Mouse (Mus musculus) limb, embryonic 14.5 days (tissue): Measurements from ENCODE around the gene Cadm4. TPM values are rescaled to one million over a fixed set of nuclear protein-coding genes. Genes with fewer than 3 reads are reported as not detected.
A peak's percentile ranks its signal among the peaks of the same experiment; 100 is the strongest.

ENCODE experiments used
- ATAC-seq: fragments of 200-750 bp; cut with Nextera tagmentation; 2 replicates; pipeline ENCODE4 v1.8.0; 2017; ENCODE audit warnings: low read depth, moderate number of reproducible peaks, moderate TSS enrichment; ENCODE audit not compliant: low FRiP score
- DNase-seq: peaks from one replicate; pipeline ENCODE4 v3.0.0-alpha.2; 2015; ENCODE audit warnings: low spot score
- H3K27ac ChIP-seq: fragments of 300-500 bp; sonication (generic); replicated peaks from 2 replicates; pipeline ENCODE4 v1.5.1; 2014; ENCODE audit warnings: low read depth, mild to moderate bottlenecking, low read length, moderate library complexity, mixed read lengths
- H3K27me3 ChIP-seq: fragments of 300-500 bp; sonication (generic); 2 replicates; pipeline ENCODE4 v1.6.1; 2014; ENCODE audit warnings: low read length, mixed read lengths; ENCODE audit not compliant: control insufficient read depth, insufficient read depth
- H3K36me3 ChIP-seq: fragments of 300-500 bp; sonication (generic); 2 replicates; pipeline ENCODE4 v1.6.1; 2014; ENCODE audit warnings: mild to moderate bottlenecking, low read length, moderate library complexity, mixed read lengths; ENCODE audit not compliant: control insufficient read depth, insufficient read depth
- H3K4me1 ChIP-seq: fragments of 300-500 bp; sonication (generic); 2 replicates; pipeline ENCODE4 v1.6.1; 2014; ENCODE audit warnings: antibody characterized with exemption, low read length, mixed read lengths; ENCODE audit not compliant: control insufficient read depth, insufficient read depth
- H3K4me2 ChIP-seq: fragments of 300-500 bp; sonication (generic); replicated peaks from 2 replicates; pipeline ENCODE4 v1.6.1; 2014; ENCODE audit warnings: low read depth, mild to moderate bottlenecking, low read length, moderate library complexity; ENCODE audit not compliant: severe bottlenecking
- H3K4me3 ChIP-seq: fragments of 300-500 bp; sonication (generic); replicated peaks from 2 replicates; pipeline ENCODE4 v1.5.1; 2014; ENCODE audit warnings: low read length
- H3K9ac ChIP-seq: fragments of 300-500 bp; sonication (generic); 2 replicates; pipeline ENCODE4 v1.6.1; 2014; ENCODE audit warnings: mild to moderate bottlenecking, low read depth, low read length, moderate library complexity; ENCODE audit not compliant: severe bottlenecking
- H3K9me3 ChIP-seq: fragments of 300-500 bp; sonication (generic); 2 replicates; pipeline ENCODE4 v1.6.1; 2016; ENCODE audit warnings: low read length; ENCODE audit not compliant: control insufficient read depth
- POLR2A ChIP-seq: fragments of 200-500 bp; IDR thresholded peaks from 2 replicates; pipeline ENCODE4 v1.8.0; 2012; ENCODE audit warnings: inconsistent platforms, mild to moderate bottlenecking, moderate library complexity, borderline replicate concordance; ENCODE audit not compliant: insufficient read depth, insufficient read length; ENCODE audit errors: extremely low read depth
- WGBS: fragments of 180-500 bp; shearing (Covaris S2); extraction: QIAGEN DNeasy Blood & Tissue Kit; methylation state at CpG from one replicate; pipeline ENCODE4 v1.1.7; 2014; 5-methylcytosine and 5-hydroxymethylcytosine counted together
- polyA plus RNA-seq, 2 experiments: library from polyadenylated mRNA; depleted of rRNA in 1 of 2; stranded (reverse) in 1 of 2; unstranded in 1 of 2; fragments of >200 nt; fragmentation: Nextera tagmentation in 1 of 2; extraction: Ambion mirVana in 1 of 2; gene quantifications; 2 replicates each; pipeline versions ENCODE4 v1.2.1 to v1.2.3; 2012 to 2014

Gene Cadm4
- polyA plus RNA-seq, 2 experiments: 2.1 to 21.1 TPM

- ATAC-seq: 0 out of 2 replicates have a peak, but pooled peaks have one; percentile 30
- WGBS: 6% methylated on average over 1 of the region's 1 CpGs
- Histone ChIP-seq H3K27ac (no peak overlapping the region), H3K9me3 (no peaks in the 10 kb centered on the region), H3K4me1 (no peaks in the 10 kb centered on the region), H3K36me3 (no peaks in the 10 kb centered on the region), H3K27me3 (no peaks in the 10 kb centered on the region), H3K4me2 (no peak overlapping the region), H3K9ac (no peak overlapping the region), H3K4me3 (no peak overlapping the region)
- no peak for TF ChIP-seq POLR2A
- DNase-seq: peak; percentile 41
These were observed 40.0 kb upstream of the Cadm4 start for GRCm38 (mm10) chr7:24441785-24442184.

DNA sequence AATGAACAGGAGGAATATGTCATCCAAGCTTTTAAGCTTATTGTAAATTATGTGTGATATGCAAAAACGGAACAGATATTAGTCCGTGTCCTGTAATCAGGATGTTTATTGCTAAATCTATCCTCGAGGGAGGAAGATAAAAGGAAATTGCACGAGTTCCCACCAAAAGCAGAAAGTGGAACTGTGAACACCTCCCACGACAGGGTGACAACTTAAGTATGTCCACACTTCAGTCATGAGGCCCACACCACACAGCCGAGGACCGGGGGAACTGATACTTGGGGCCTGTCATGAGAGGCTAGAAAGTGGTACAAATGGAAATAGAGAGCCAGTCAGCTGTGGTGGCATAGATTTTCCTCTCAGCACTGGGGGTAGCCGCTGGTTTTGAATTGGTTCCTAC, 39.5 kb upstream of the Cadm4 start:
- no peaks in the 10 kb centered on the region for H3K27me3 ChIP-seq
- H3K4me2 ChIP-seq: no peak overlapping the region
- no peak overlapping the region for H3K27ac ChIP-seq
- DNase-seq (no peak), ATAC-seq (no peak)
- H3K4me1 ChIP-seq: no peaks in the 10 kb centered on the region
- no peak overlapping the region for H3K9ac ChIP-seq
- no peak for TF ChIP-seq POLR2A
- no peaks in the 10 kb centered on the region for H3K36me3 ChIP-seq
- no peak overlapping the region for H3K4me3 ChIP-seq
- 71% methylated on average over 8 of the region's 8 CpGs for WGBS
- H3K9me3 ChIP-seq: no peaks in the 10 kb centered on the region

- Histone ChIP-seq H3K9me3 (no peaks in the 10 kb centered on the region), H3K9ac (no peak overlapping the region), H3K27me3 (no peaks in the 10 kb centered on the region), H3K4me3 (no peak overlapping the region), H3K27ac (no peak overlapping the region), H3K4me1 (no peaks in the 10 kb centered on the region), H3K4me2 (no peak overlapping the region), H3K36me3 (no peaks in the 10 kb centered on the region)
- DNase-seq: no peak
- no peak for TF ChIP-seq POLR2A
- 88% methylated on average over 9 of the region's 9 CpGs for WGBS
- ATAC-seq: no peak
These were observed 36.4 kb upstream of the Cadm4 start for GRCm38 (mm10) chr7:24445266-24445926.

DNA sequence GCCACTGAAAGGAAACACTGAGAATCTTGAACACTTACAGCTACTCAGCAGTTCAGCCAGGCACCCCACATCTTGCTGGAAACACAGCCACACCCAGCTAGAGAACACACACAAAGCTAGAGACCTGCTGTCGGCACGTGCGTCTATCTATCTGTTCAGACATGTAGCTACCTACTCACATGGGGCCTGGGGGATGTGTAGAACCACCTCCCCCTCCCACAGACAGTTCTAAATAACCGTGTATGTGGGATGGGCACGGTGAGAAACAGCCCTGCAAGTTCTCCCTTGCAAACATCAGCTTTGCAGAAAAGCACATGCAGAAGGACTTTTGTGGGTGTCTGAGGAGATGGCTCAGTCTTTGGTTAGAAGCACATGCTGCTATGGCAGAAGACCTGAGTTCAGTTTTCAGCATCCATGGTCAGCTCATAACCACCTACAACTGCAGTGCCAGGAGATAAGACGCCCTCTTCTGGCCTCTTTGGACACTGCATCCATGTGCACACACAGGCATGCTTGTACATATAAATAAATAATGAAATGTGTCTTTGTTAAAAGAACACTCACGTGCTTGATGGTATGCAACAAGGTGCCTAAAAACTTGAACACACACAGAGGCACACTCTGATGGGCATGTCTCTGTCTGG, 35.0 kb upstream of the Cadm4 start:
- Histone ChIP-seq H3K9me3 (no peaks in the 10 kb centered on the region), H3K4me2 (no peak overlapping the region), H3K27ac (no peak overlapping the region), H3K9ac (no peak overlapping the region), H3K4me1 (no peaks in the 10 kb centered on the region), H3K27me3 (no peaks in the 10 kb centered on the region), H3K36me3 (no peaks in the 10 kb centered on the region), H3K4me3 (no peak overlapping the region)
- ATAC-seq (no peak), DNase-seq (no peak)
- TF ChIP-seq POLR2A: no peak
- 69% methylated on average over 7 of the region's 7 CpGs for WGBS

GRCm38 (mm10) chr7:24448782-24449517, 32.9 kb upstream of the Cadm4 start:
- Histone ChIP-seq H3K27me3 (no peaks in the 10 kb centered on the region), H3K9ac (no peak overlapping the region), H3K4me3 (no peak overlapping the region), H3K9me3 (no peaks in the 10 kb centered on the region), H3K4me1 (no peaks in the 10 kb centered on the region), H3K27ac (no peak overlapping the region), H3K36me3 (no peaks in the 10 kb centered on the region), H3K4me2 (no peak overlapping the region)
- no peak for TF ChIP-seq POLR2A
- 57% methylated on average over 14 of the region's 14 CpGs for WGBS
- ATAC-seq: no peak
- DNase-seq: no peak
